Mouse (Mus musculus) frontal cortex, postnatal 25 days (tissue): ENCODE measurements around the gene Dclk1.

Source experiments
- DNase-seq, 2 experiments: peaks; one replicate each; pipeline ENCODE4 v3.0.0; 2022; ENCODE audit warnings: low spot score in 2 of 2

Gene Dclk1

GRCm38 (mm10) chr3:55260139-55260538, 18.0 kb downstream of the Dclk1 start:
- DNase-seq: no peak

DNA sequence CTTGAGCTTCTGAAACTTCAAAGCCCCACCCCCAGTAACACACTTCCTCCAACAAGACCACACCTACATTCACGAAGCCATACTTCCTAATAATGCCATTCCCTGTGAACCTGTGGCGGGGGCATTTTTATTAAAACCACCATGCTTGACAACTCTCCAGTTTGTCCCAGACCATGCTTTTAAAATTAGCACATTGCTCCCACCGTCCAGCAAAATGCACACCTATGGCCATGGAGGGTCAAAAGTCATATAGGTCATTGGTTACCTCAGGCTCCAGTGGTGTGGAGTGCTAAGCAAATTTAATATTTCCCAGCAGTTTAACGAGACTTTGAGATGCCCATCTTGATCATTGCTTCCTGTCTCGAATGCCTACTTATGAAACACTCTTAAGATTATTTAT, 23.9 kb downstream of the Dclk1 start:
- DNase-seq: no peak

GRCm38 (mm10) chr3:55269802-55270201, 27.6 kb downstream of the Dclk1 start:
- no peak for DNase-seq

DNA sequence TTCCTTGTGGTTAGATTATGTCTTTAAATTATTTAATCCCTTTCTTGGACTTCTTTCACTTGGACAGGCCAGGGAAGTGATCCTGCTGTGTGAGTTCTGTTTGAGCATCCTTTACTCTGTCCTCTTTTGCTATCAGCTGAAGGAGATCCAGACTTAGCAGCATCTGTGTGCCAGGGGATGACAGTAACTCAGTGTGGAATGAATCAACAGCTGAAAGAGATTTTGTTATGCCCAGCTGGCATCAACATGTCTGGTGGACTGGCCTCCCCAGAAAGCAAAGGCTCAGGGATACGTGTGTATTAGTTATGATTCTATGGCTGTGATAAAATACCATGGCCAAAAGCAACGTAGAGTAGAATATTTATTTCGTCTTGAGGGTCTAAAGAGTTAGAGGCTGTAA, 28.2 kb downstream of the Dclk1 start:
- no peak for DNase-seq

DNA sequence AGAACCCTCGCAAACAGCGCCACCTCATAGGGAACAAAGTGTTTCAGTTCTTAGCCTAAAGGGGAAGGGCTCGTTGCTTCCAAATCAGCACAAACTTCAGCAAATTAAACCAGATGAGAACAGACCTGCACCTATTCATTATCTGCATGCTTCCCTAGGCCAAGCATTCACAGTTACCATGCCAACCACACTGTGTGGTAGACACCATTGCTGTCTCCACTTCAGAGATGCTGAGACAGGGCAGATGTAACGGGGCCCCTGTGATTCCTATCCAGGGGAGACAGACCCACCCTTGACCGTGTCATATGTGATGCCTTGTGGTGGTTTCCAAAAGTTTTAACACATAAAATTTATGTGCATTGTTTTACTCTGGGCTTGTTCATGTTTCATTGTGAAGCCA, 28.8 kb downstream of the Dclk1 start:
- no peak for DNase-seq

GRCm38 (mm10) chr3:55272536-55272935, 30.4 kb downstream of the Dclk1 start:
- DNase-seq: no peak

- no peak for DNase-seq
These were observed 34.3 kb downstream of the Dclk1 start for GRCm38 (mm10) chr3:55276446-55276845.

DNA sequence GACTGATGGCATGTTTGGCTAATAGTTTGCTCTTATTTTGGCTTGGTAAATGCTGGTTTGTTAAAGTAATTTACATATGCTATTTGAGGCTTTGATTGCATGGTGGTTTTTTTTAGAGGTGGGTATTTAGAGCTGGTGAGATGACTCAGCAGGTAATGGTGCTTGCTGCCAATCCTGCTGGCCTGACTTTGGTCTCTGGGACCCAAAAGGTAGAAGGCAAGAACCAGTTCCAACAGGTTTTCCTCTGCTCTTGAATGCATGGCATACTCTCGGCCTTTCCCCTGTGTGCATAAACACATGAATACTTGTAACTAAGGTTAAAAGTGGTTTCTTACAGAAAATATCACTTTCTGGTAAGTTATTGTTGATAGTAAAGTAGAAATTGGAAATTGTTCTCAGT, 34.7 kb downstream of the Dclk1 start:
- DNase-seq: no peak

- no peak for DNase-seq
These were observed 35.7 kb downstream of the Dclk1 start for GRCm38 (mm10) chr3:55277829-55278228.

DNA sequence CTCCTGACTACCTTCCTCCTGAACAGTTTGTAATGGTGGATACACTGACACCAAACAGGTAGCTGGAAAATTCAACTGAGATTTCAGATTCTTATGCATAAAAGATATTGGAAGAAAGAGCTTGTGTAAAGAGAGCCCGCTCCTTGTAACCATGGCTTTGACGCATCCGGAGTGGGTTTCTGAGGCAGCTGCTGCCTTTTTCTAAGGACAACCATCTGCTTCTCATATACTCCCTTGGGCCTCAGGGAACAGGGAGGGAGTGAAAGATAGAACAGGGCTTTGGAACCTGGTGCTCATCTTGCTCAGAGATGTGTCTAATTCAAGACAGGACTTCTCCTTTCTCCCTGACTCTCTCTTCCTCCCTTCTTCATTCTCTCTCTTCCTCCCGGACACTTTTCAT, 37.8 kb downstream of the Dclk1 start:
- no peak for DNase-seq

DNA sequence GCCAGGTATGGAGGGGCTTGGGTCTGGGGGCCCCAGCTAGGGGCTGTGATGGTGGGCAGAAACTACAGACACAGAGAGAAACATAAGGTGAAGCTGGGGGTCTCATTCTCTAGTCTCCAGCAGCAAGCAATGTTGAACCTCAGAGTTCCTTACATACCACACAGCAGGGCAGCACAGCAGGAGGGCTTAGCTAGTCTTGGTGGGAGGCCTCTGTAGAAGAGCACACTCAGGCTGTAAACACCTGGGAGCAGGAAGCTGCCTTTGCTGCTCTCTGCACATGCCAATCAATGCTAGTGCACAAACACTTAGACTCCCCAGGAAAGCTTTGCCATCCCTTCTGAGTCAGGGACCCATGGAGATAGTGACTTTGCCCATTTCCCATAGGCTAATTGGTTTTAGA, 38.3 kb downstream of the Dclk1 start:
- DNase-seq: no peak

DNA sequence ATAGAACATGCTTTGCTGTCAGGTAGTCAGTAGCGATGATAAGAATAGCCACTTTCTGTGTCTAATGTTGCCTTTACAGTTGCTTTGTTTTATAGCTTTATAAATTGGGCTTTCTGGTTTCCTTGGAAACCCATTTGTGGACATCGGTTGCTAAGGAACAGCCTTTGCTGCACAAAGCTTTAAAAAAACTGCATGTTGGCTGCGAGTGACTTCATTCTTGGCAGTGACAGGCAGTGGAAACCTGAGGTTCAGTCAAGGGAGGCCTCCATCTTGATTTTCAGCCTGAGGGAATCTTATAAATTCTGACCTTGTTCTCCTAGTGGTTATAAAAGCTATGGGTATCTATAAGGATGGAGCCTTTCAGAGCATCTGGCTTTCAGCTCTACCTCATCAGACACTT, 42.1 kb downstream of the Dclk1 start:
- DNase-seq: no peak

- DNase-seq: no peak
These were observed 46.6 kb downstream of the Dclk1 start for GRCm38 (mm10) chr3:55288726-55289125.

DNA sequence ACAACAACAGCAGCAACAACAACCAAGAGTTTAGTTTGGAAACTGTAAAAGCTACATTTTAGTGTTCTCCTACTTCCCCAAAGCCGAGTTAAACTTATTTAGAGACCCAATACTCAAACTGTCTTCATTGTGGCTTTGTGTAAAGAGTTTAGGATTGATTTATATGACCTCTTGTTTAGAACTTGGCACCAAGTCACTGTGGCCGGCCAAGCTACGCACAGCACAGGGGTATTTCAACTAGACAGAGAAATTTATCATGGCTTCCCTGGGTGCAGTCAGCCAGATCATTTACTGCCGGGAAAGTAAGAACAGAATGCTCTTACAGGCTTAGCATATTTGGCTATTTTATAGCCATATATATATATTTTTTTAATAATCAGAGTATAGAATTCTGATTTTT, 49.8 kb downstream of the Dclk1 start:
- no peak for DNase-seq

DNA sequence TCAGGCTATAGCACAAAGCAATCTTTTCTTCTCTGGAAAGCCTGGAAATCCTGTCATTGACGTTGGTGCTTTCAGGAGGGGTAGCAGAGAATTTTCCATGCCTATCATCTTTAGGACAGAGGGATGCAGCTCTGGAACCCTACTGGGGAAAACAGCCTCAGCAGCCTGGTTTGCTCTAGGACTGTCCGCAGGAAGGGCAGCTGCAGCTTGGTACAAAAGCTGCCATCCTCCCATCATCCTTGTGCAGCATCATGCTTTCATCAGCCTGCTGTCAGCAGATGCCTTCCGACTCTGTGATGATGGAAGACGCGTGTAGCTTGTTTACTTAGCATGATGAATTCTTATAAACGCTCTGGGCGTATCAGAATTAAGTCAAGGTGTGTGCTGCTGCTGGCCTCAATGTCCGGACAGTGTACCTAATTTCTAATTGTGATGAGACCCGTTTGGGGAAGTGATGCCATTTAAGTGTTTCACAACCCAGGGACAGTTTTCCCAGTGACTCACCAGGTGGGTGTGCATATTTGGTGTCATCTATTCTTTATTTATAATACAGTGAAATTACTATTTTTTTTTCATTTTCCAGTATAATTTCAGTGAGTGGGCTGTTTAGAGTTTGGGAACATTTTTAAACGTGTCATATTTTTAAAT, 50.7 kb downstream of the Dclk1 start:
- DNase-seq: no peak

- no peak for DNase-seq
These were observed 63.5 kb downstream of the Dclk1 start for GRCm38 (mm10) chr3:55305653-55306052.

DNA sequence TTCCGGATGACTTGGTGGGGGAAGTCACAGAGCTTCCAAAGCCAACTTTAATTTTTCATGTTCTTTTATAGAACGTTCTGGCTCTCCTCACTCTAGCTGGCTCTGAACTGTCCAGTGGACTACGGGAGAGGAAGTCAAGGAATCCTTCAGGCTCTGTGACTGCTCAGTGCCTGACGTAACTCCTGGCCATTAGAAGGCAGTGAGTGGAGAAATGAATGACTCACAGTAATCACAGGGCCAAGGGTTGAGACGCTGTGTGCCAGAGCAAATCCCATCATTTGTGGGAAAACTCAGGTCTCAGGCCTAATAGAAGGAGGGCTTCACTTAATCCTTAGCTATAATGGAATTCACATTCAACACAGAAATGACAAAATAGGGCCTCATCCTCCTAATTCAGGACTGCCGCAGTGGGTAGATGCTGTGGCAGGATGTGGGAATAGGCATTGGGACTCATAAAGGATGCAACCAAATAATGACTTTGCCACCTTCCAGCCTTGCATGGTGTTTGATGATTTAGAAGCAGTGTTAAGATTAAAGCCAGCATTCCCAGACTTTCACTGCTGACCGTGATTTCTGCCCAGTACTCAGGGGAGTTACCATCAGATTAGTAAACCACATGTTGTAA, 65.5 kb downstream of the Dclk1 start:
- DNase-seq: no peak

GRCm38 (mm10) chr3:55309961-55310360, 67.8 kb downstream of the Dclk1 start:
- no peak for DNase-seq

DNA sequence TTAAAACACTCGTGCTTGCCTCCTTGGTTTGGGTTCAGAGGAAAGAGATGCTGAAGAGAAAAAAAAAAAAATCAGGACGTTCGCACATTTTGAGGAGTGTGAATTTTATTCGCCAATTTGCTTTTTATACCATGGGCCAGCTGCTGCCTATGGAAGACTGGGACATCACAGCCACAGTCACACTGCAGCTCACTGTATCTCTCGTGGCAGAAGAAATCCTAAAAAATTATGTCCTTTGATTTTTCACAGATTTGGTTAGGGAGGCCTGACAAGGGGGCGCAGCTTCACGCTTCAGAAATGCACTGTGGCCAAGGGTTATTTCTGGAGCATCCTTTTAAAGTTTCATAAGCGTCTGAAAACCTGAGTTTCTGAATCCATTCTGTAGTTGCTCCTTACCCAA, 73.7 kb downstream of the Dclk1 start:
- no peak for DNase-seq

DNA sequence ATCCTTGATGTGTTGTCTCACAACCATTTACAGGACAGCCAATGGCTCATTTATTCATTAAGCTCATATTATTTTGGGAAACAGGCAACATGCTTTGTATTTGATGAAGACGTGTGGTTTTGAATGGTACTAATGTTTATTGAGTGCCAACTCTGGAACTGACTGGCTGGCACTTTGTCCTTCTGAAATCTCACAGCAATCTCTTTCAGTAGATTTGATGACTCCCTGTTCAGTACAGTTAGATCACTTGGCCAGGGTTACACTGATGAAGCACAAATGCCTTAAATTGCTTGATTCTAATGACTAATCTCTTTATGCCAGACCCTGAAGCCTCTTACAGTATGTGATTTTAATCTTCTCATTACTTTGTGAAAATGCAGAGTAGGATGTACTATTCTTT, 75.9 kb downstream of the Dclk1 start:
- DNase-seq: no peak

DNA sequence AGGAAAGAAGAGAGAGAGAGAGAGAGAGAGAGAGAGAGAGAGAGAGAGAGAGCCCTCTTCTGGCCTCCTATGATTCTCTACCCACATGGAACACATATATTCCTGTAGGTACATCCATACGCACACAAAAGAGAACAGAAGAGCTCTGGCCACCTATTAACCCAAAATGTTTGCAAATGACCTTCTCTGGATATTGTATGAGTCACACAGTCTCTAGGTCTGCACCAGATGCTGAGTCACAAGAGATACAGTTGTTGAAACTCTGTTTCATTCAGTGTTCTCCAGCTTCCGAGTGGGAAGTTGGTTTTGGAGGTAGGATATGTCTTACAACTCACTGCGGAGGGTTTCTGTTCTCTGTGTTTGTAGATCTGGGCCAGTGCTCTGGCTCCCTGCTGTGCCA, 78.4 kb downstream of the Dclk1 start:
- DNase-seq: no peak

- no peak for DNase-seq
These were observed 81.9 kb downstream of the Dclk1 start for GRCm38 (mm10) chr3:55324029-55324428.

- DNase-seq: no peak
These were observed 88.3 kb downstream of the Dclk1 start for GRCm38 (mm10) chr3:55330496-55330895.

- DNase-seq: no peak
These were observed 89.5 kb downstream of the Dclk1 start for GRCm38 (mm10) chr3:55331694-55332093.
